Mouse (Mus musculus): ENCODE data around the gene Wdr6. TPM values are rescaled to one million over a fixed set of nuclear protein-coding genes. Genes with fewer than 3 reads are reported as not detected.

Wdr6 gene
- polyA plus RNA-seq, 1 experiment from 2014 or later: 150 TPM

DNA sequence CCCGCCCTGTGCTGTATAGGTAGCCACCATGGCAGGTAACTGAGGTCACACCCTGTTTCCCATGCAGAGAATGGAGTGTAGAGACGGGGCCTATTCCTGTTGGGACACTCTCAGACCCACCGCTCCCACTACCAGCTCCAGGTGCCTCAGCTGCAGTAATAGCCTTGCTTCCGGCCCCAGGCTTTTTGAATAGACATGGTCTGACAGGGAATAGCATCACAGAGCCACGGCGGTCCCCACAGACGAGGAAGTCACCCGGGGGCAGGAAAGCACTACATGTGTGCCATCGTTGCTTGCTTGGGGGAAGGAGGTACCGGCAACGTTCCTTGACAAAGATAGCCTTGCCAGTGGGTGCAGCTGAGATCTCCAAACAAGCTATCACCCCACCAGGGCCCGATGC is 3.6 kb downstream of the Wdr6 start:
- peaks cover 40% of the 10 kb centered on the region for H3K36me3 ChIP-seq (ENCODE audit: insufficient read depth, low read length)
- no peaks in the 10 kb centered on the region for H3K9me3 ChIP-seq (ENCODE audit: low read length)
- H3K27me3 ChIP-seq (ENCODE audit: insufficient read depth, low read length): no peaks in the 10 kb centered on the region
- H3K9ac ChIP-seq (replicated peaks; ENCODE audit: low read length): no peak overlapping the region
- H3K4me1 ChIP-seq (ENCODE audit: insufficient read depth, low read length): peaks cover 28% of the 10 kb centered on the region
- no peak overlapping the region for H3K27ac ChIP-seq (ENCODE audit: low read length)
- no peak for ATAC-seq (ENCODE audit: low FRiP score, low TSS enrichment)
- 91% methylated on average over 12 of the region's 12 CpGs for WGBS
- no peak overlapping the region for H3K4me3 ChIP-seq (ENCODE audit: low read length)
- H3K4me2 ChIP-seq (replicated peaks; ENCODE audit: low read depth, low read length): no peak overlapping the region

DNA sequence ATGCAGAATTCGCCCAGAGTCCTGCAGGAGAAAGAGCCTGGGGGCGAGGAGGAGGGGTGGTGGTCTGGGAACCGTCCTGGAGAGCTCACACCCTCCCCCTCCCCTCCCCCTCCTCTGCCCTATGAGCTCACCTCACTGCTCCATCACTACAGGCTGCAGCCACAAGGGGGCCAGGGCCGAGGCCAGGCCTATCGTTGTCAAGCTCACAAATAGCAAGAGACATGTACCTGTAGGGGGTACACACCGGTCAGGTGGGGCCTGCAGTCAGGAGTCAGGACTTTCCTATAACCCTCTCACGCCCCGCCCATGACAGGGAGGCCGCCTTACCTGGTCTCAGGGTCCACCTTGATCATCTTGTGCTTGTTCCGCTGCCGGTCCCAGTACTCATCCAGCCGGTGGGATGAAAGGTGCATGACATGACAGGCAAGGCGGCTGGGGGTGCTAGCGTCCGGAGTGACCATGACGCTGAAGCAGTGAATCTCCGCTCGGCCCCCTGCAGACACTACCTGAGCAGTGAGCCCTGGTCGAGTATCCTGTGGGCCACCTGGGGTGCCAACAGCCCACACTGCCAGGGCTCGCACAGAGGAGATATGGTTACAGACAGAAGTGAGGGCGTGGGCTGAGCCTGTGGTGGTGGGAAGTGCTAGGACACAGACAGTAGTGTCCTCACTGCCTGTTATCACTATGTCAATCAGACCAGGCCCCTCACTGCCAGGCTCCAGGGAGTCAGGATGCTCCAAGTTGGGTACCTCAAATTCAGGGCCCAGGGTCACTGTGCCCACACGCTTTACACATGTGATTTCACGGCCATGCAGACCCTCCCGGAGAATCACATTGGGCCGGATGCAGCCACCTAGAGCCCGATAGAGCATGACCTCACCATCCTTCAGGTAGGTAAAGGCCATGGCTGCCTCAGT is 4.5 kb downstream of the Wdr6 start:
- no peak overlapping the region for H3K9ac ChIP-seq (replicated peaks; ENCODE audit: low read length)
- no peak overlapping the region for H3K27ac ChIP-seq (ENCODE audit: low read length)
- no peak for ATAC-seq (ENCODE audit: low FRiP score, low TSS enrichment)
- peaks cover 40% of the 10 kb centered on the region for H3K36me3 ChIP-seq (ENCODE audit: insufficient read depth, low read length)
- peaks cover 26% of the 10 kb centered on the region for H3K4me1 ChIP-seq (ENCODE audit: insufficient read depth, low read length)
- whole genome bisulfite sequencing: 59% methylated on average over 25 of the region's 26 CpGs
- no peak overlapping the region for H3K4me2 ChIP-seq (replicated peaks; ENCODE audit: low read depth, low read length)
- H3K4me3 ChIP-seq (ENCODE audit: low read length): no peak overlapping the region
- no peaks in the 10 kb centered on the region for H3K9me3 ChIP-seq (ENCODE audit: low read length)
- no peaks in the 10 kb centered on the region for H3K27me3 ChIP-seq (ENCODE audit: insufficient read depth, low read length)

DNA sequence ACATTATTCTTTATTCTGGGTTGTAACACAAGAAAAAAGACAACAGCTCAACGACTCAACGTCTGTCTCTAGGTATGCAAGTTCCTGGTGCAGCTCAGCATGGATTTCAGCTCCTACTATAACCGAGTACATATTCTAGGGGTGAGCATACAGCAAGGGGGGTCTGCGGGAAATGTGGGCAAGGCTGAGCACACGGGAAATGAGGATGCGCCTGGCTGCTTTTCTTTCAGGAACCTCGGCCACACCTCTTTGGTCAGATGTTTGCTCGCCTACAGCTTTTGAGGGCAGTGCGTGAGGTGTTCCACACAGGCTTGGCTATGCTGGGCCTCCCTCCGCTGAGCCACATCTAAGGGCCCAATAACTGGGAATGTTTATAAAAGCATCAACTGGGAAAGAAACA is 6.2 kb downstream of the Wdr6 start:
- Histone ChIP-seq H3K27ac (ENCODE audit: low read length) (no peak overlapping the region), H3K9ac (replicated peaks; ENCODE audit: low read length) (no peak overlapping the region), H3K9me3 (ENCODE audit: low read length) (no peaks in the 10 kb centered on the region), H3K4me3 (ENCODE audit: low read length) (no peak overlapping the region), H3K36me3 (ENCODE audit: insufficient read depth, low read length) (peaks cover 40% of the 10 kb centered on the region), H3K4me2 (replicated peaks; ENCODE audit: low read depth, low read length) (no peak overlapping the region), H3K27me3 (ENCODE audit: insufficient read depth, low read length) (no peaks in the 10 kb centered on the region), H3K4me1 (ENCODE audit: insufficient read depth, low read length) (peaks cover 33% of the 10 kb centered on the region)
- 74% methylated on average over 10 of the region's 10 CpGs for WGBS
- no peak for ATAC-seq (ENCODE audit: low FRiP score, low TSS enrichment)

DNA sequence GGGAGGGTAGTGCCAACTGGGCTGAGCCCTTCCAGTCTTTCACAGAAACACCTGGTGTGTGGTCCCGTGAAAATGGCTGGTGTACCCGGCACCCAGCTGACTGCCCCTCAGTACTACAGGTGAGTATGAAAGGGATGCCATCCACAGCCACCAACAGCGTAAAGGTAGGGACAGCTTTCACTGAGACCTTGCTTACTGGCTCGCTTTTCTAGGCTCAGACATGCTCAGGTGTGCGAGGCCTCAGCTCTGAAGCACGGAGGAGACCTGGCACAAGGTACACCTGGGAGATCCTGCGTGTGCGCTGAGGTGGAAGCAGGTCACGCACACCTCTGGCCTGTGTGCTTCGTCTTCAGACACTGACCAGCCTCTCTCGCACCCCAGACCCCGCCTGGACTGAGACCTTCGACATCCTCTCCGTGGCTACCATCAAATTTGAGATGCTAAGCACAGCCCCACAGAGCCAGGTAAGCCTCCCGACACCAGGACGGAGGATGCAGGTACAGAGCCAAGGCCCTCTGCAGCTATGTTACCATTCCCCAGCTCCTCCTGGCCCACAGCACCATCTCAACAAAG is 7.1 kb downstream of the Wdr6 start:
- Histone ChIP-seq H3K9ac (replicated peaks; ENCODE audit: low read length) (no peak overlapping the region), H3K4me1 (ENCODE audit: insufficient read depth, low read length) (peaks cover 26% of the 10 kb centered on the region), H3K9me3 (ENCODE audit: low read length) (no peaks in the 10 kb centered on the region), H3K36me3 (ENCODE audit: insufficient read depth, low read length) (peaks cover 40% of the 10 kb centered on the region), H3K27me3 (ENCODE audit: insufficient read depth, low read length) (no peaks in the 10 kb centered on the region), H3K4me3 (ENCODE audit: low read length) (no peak overlapping the region), H3K4me2 (replicated peaks; ENCODE audit: low read depth, low read length) (no peak overlapping the region), H3K27ac (ENCODE audit: low read length) (no peak overlapping the region)
- 92% methylated on average over 16 of the region's 16 CpGs for WGBS
- ATAC-seq (ENCODE audit: low FRiP score, low TSS enrichment): no peak

DNA sequence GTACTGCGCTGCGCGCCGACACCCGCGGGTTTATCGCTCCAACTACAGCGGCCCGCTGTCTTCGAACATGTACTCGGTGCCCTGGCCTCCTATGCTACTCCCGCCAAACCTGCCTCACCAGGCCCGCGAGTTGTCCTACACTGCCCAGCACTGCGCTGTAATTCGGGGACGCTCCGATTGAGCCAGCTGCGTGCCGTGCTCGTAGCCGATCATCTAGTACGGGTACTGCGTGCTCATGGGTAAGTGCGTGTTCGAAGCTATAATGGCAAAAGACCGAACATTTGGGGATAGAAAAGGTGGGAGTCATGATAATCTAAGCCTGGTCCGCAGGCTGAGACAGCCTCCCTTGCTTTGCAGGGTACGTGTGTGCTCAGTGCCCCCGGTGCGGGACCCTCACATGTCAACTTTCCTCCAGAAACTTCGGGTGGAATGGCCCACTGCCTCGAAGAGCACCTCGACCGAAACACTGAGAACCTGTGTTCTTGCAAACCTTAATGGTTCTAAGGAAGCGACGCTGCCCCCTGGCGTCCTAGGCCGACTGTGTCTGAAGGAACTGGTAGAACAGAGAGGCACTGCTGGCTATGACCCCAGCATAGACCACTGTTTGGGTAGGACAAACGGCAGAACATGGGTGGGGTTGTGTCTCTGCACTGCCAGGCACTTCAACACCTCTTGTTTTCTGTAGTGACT is 8.2 kb downstream of the Wdr6 start:
- Histone ChIP-seq H3K36me3 (ENCODE audit: insufficient read depth, low read length) (peaks cover 37% of the 10 kb centered on the region), H3K9ac (replicated peaks; ENCODE audit: low read length) (peak overlapping the region; percentile 74), H3K4me3 (ENCODE audit: low read length) (peak overlapping the region; percentile 64), H3K4me1 (ENCODE audit: insufficient read depth, low read length) (peaks cover 36% of the 10 kb centered on the region), H3K27me3 (ENCODE audit: insufficient read depth, low read length) (no peaks in the 10 kb centered on the region), H3K9me3 (ENCODE audit: low read length) (no peaks in the 10 kb centered on the region), H3K4me2 (replicated peaks; ENCODE audit: low read depth, low read length) (peak overlapping the region; percentile 94), H3K27ac (ENCODE audit: low read length) (peak overlapping the region; percentile 29)
- ATAC-seq (ENCODE audit: low FRiP score, low TSS enrichment): peak; percentile 3; the same call in 1 of the 2 replicates
- WGBS: under 1% methylated on average over 40 of the region's 40 CpGs

DNA sequence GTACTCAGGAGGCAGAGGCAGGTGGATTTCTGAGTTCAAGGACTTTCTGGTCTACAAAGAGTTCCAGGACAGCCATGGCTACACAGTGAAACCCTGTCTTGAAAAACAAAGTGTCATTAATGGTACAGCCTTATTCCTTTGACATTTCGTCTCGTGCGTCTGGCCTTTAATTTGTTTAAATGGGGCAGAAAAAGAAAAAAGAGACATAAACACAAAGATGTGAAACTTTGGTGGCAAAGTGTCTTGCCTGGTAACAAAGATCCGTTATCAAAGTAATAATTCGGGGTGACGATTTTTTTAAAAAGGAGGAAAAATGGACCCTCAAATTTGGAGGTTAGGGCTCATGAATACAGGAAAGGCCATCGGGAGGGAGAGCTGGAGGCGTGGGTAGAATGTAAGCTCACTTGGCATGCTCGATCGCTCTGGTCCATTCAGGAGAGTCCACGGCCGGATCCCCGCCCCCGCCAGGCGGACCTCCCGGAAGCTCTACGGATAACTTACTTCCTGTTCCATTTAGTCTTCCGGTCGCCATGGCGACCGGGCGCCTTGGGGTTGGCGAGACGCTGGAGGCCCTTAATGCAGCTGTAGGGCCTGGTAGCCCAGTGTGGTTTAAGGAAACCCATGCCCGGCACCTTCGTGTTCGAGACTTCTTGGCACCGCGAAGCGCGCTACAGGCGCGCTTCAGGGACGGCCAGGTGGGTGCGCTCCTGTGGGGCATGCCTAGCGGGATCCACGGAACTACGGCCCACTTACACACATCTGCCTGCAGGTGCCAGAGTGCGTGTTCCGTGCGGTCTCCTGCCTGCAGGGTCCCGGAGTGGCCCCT is 8.9 kb downstream of the Wdr6 start, which contains the start of gene Dalrd3:
TSS of gene Dalrd3 (plus strand) at position 506 of the 826 bp plus-strand sequence.
- Histone ChIP-seq H3K4me1 (ENCODE audit: insufficient read depth, low read length) (peaks cover 32% of the 10 kb centered on the region), H3K27me3 (ENCODE audit: insufficient read depth, low read length) (no peaks in the 10 kb centered on the region), H3K36me3 (ENCODE audit: insufficient read depth, low read length) (peaks cover 44% of the 10 kb centered on the region), H3K27ac (ENCODE audit: low read length) (peak within 1 kb of the TSS; percentile 73), H3K9ac (replicated peaks; ENCODE audit: low read length) (peak within 1 kb of the TSS; percentile 74), H3K4me3 (ENCODE audit: low read length) (peak within 1 kb of the TSS; percentile 64), H3K9me3 (ENCODE audit: low read length) (no peaks in the 10 kb centered on the region), H3K4me2 (replicated peaks; ENCODE audit: low read depth, low read length) (peak within 1 kb of the TSS; percentile 94)
- WGBS: 6% methylated on average over 42 of the region's 42 CpGs
- ATAC-seq (ENCODE audit: low FRiP score, low TSS enrichment): peak; percentile 62

DNA sequence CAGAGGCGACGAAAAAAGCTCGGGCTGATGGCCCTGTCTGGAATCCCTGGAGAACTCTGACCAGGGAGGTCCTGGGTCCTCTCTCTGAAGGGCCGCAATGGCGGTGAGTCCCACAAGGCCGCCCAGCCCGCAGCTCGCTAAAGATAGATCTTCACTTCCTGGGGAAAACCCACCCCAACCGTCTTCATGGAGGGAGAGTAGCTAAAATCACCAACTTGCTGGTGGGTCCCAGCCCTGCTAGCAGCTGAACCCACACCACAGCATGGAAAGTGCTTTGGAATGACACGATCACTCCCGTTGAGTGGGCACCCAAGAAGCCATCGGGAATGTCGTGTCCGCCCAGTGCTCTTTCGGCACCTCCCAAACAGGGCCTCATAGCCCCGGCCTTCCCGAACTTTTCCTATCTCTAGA is 10.0 kb downstream of the Wdr6 start:
- Histone ChIP-seq H3K27me3 (ENCODE audit: insufficient read depth, low read length) (no peaks in the 10 kb centered on the region), H3K9ac (replicated peaks; ENCODE audit: low read length) (peak overlapping the region; percentile 85), H3K4me2 (replicated peaks; ENCODE audit: low read depth, low read length) (peak overlapping the region; percentile 100), H3K4me3 (ENCODE audit: low read length) (peak overlapping the region; percentile 86), H3K27ac (ENCODE audit: low read length) (peak overlapping the region; percentile 96), H3K4me1 (ENCODE audit: insufficient read depth, low read length) (peaks cover 32% of the 10 kb centered on the region), H3K36me3 (ENCODE audit: insufficient read depth, low read length) (peaks cover 49% of the 10 kb centered on the region), H3K9me3 (ENCODE audit: low read length) (no peaks in the 10 kb centered on the region)
- 78% methylated on average over 17 of the region's 17 CpGs for WGBS
- no peak for ATAC-seq (ENCODE audit: low FRiP score, low TSS enrichment)

DNA sequence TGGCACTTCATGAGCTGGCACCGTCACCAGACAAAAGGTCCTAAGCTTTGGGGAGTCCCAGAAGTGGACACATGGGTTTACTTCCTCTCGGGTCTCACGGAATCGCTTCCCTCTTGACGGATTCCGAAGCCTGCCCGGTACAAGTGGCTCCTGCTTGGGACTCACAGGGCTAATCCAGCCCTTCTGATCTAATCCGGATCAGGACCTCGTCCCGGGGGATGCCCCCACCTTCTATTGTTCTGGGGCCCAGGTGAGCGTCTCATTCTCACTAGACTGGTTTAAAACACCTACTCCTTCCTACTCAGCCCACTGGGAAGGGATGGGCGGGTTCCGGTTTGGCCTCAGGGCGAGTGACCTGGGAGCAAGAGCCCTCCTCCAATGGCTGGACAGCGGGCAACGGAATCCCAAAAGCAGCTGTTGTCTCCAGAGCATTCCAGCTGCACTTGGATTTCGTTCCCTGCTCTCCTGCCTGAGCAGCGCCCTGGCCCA is 10.6 kb downstream of the Wdr6 start:
- Histone ChIP-seq H3K9me3 (ENCODE audit: low read length) (no peaks in the 10 kb centered on the region), H3K4me2 (replicated peaks; ENCODE audit: low read depth, low read length) (peak overlapping the region; percentile 100), H3K4me3 (ENCODE audit: low read length) (peak overlapping the region; percentile 86), H3K36me3 (ENCODE audit: insufficient read depth, low read length) (peaks cover 49% of the 10 kb centered on the region), H3K9ac (replicated peaks; ENCODE audit: low read length) (peak overlapping the region; percentile 85), H3K27ac (ENCODE audit: low read length) (peak overlapping the region; percentile 96), H3K27me3 (ENCODE audit: insufficient read depth, low read length) (no peaks in the 10 kb centered on the region), H3K4me1 (ENCODE audit: insufficient read depth, low read length) (peaks cover 32% of the 10 kb centered on the region)
- ATAC-seq (ENCODE audit: low FRiP score, low TSS enrichment): no peak
- WGBS: 9% methylated on average over 18 of the region's 18 CpGs
